Mouse (Mus musculus) liver, embryonic 13.5 days (tissue): ENCODE results near the gene Dxo. TPM values are rescaled to one million over a fixed set of nuclear protein-coding genes. Genes with fewer than 3 reads are reported as not detected.
"Not testable (repeated sequence)": the region's sequence is repeated elsewhere in the genome, so short reads cannot be mapped to it uniquely, and the experiment has no call there.

ENCODE experiments used
- ATAC-seq: fragments of 200-750 bp; cut with Nextera tagmentation; 2 replicates; pipeline ENCODE4 v1.8.0; 2017; ENCODE audit warnings: low read depth, mild to moderate bottlenecking, moderate number of reproducible peaks, moderate library complexity
- DNase-seq: peaks from one replicate; pipeline ENCODE4 v3.0.0; 2022
- H3K27ac ChIP-seq: fragments of 300-500 bp; sonication (generic); 2 replicates; pipeline ENCODE4 v1.5.1; 2015; ENCODE audit warnings: moderate library complexity, mild to moderate bottlenecking, inconsistent platforms
- H3K27me3 ChIP-seq: fragments of 300-500 bp; sonication (generic); 2 replicates; pipeline ENCODE4 v1.6.1; 2015; ENCODE audit warnings: mild to moderate bottlenecking, inconsistent platforms
- H3K36me3 ChIP-seq: fragments of 300-500 bp; sonication (generic); 2 replicates; pipeline ENCODE4 v1.6.1; 2015; ENCODE audit warnings: mild to moderate bottlenecking, inconsistent platforms
- H3K4me1 ChIP-seq: fragments of 300-500 bp; sonication (generic); replicated peaks from 2 replicates; pipeline ENCODE4 v1.6.1; 2015; ENCODE audit warnings: inconsistent platforms
- H3K4me2 ChIP-seq: fragments of 300-500 bp; sonication (generic); 2 replicates; pipeline ENCODE4 v1.6.1; 2015; ENCODE audit warnings: inconsistent platforms, mild to moderate bottlenecking, moderate library complexity
- H3K4me3 ChIP-seq: fragments of 300-500 bp; sonication (generic); replicated peaks from 2 replicates; pipeline ENCODE4 v1.5.1; 2015; ENCODE audit warnings: mild to moderate bottlenecking, inconsistent platforms
- H3K9ac ChIP-seq: fragments of 300-500 bp; sonication (generic); 2 replicates; pipeline ENCODE4 v1.6.1; 2015; ENCODE audit warnings: mild to moderate bottlenecking, inconsistent platforms
- H3K9me3 ChIP-seq: fragments of 300-500 bp; sonication (generic); replicated peaks from 2 replicates; pipeline ENCODE4 v1.6.1; 2016; ENCODE audit warnings: inconsistent platforms
- whole genome bisulfite sequencing: fragments of 180-500 bp; shearing (Covaris S2); methylation state at CpG from one replicate; pipeline ENCODE4 v1.1.7; 2015; ENCODE audit not compliant: insufficient replicate concordance; 5-methylcytosine and 5-hydroxymethylcytosine counted together
- polyA plus RNA-seq: library from polyadenylated mRNA; unstranded; fragments of >200 nt; fragmentation: Nextera tagmentation; extraction: Ambion mirVana; gene quantifications from 2 replicates; pipeline ENCODE4 v1.2.1, GENCODE M21; 2015

Dxo gene
- polyA plus RNA-seq, 1 experiment from 2014 or later: 30.9 TPM

DNA sequence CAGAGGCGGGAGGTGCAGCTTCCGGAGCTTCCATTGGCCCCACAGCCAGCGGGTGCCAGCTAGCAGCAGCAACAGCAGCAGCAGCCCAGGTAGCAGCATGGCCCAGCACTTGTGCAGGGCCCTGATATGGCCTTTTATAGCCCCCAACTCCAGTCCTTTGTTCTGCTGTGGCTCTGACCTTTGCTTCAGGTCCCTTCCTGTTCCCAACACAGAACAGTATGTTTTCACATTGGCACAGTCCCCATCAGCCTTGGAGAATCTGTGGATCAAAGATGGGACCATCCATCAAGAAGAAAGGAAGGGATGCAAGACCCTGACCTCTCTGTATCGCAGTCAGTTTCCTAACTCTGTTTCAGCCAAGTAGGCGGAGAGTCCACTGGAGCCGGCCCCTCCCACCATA, 32.5 kb upstream of the Dxo start, which contains the start of gene Cyp21a1:
Gene Cyp21a1 (minus strand): TSS at position 261 of the 400 bp plus-strand sequence.
- ATAC-seq: not testable (repeated sequence)

DNA sequence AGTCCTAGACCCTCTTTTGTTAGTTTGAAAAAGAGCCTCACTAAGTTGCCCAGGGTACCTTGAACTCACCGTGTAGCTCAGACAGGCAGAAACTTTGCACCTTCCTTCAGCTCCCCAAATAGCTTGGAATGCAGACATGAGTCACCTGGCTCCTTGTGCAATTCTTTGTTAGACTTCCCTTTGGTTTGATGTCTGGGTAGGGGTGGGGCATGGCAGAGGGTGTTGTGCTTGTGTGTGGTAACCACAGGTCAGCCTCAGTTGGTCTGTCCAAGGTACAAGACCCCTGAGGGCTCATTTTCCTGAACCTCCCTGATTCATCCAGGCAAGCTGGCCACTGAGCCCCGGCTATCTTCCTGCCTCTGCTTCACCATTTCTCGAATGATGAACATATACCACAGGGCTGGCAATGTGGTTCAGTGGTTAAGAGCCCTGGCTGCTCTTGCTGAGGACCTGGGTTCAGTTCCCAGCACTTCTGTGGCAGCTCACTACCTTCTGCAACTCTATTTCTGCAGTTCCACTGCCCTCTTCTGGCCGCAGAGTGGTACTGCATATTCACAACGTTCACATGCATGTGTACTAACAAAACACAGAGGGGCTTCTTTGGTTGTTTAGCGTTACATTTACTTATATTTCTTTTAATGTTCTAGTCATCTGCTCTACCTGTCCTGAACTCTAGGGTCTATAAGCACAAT, 31.8 kb upstream of the Dxo start:
- WGBS: 61% methylated on average over 6 of the region's 6 CpGs
- ATAC-seq (no peak), DNase-seq (no peak)

More for the DNA sequence above, 32.5 kb upstream of the Dxo start, which contains the start of gene Cyp21a1:
- not testable (repeated sequence) for H3K9me3 ChIP-seq, DNase-seq, H3K27ac ChIP-seq, H3K9ac ChIP-seq, H3K4me2 ChIP-seq, H3K4me3 ChIP-seq, H3K4me1 ChIP-seq, H3K36me3 ChIP-seq, H3K27me3 ChIP-seq
- WGBS: 78% methylated on average over 6 of the region's 6 CpGs

GRCm38 (mm10) chr17:34807176-34807575, 29.6 kb upstream of the Dxo start:
- DNase-seq (no peak), ATAC-seq (no peak)
- no peaks in the 10 kb centered on the region; the same call in 1 of the 2 replicates for H3K4me1 ChIP-seq
- no peak overlapping the region for H3K9ac ChIP-seq
- H3K36me3 ChIP-seq: no peaks in the 10 kb centered on the region
- no peak overlapping the region for H3K27ac ChIP-seq
- H3K9me3 ChIP-seq: peaks cover 6% of the 10 kb centered on the region; the same call in 1 of the 2 replicates
- H3K27me3 ChIP-seq: no peaks in the 10 kb centered on the region
- no peak overlapping the region for H3K4me3 ChIP-seq
- 41% methylated on average over 3 of the region's 3 CpGs for WGBS
- no peak overlapping the region for H3K4me2 ChIP-seq

More for the DNA sequence above, 31.8 kb upstream of the Dxo start:
- no peaks in the 10 kb centered on the region for H3K36me3 ChIP-seq
- no peak overlapping the region for H3K9ac ChIP-seq
- no peaks in the 10 kb centered on the region for H3K4me1 ChIP-seq
- no peaks in the 10 kb centered on the region for H3K27me3 ChIP-seq
- H3K9me3 ChIP-seq: peaks cover 6% of the 10 kb centered on the region; the same call in 1 of the 2 replicates
- H3K4me2 ChIP-seq: no peak overlapping the region
- no peak overlapping the region for H3K4me3 ChIP-seq
- no peak overlapping the region for H3K27ac ChIP-seq

DNA sequence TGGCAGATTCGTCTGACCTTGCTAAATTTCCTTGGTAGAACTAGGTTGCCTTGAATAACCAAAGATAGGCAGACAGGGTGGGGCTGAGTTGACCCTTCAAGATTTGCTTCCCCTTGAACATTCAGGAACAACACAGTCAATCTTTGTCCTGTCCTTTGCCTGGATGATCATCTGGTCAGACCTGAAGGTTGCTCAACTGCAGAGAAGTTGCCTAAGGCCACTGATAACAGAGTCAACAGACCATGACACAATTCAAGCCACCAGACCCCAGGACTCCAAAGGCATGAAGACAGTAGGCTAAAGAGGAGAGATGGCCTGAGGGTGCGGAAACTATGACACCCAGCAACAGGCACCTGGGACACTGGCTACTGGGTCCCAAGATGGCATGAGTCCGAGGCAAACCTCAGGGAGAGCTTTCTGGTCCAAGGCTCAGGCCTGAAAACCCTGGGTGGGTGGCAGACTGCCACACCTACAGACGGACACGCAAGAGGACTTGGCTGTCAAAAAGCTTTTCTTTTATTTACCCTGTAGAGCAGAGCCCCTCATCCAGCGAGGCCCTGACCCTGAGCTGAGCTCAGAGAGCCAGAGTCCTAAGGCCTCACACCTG, 28.1 kb upstream of the Dxo start:
- peak; percentile 53; the same call in 1 of the 2 replicates for ATAC-seq
- WGBS: 57% methylated on average over 6 of the region's 6 CpGs
- Histone ChIP-seq H3K36me3 (no peaks in the 10 kb centered on the region), H3K9me3 (peaks cover 6% of the 10 kb centered on the region; the same call in 1 of the 2 replicates), H3K4me1 (no peaks in the 10 kb centered on the region; the same call in 1 of the 2 replicates), H3K9ac (no peak overlapping the region), H3K4me3 (no peak overlapping the region), H3K27ac (peak overlapping the region; percentile 55; the same call in 1 of the 2 replicates), H3K27me3 (no peaks in the 10 kb centered on the region), H3K4me2 (no peak overlapping the region)
- DNase-seq: no peak

DNA sequence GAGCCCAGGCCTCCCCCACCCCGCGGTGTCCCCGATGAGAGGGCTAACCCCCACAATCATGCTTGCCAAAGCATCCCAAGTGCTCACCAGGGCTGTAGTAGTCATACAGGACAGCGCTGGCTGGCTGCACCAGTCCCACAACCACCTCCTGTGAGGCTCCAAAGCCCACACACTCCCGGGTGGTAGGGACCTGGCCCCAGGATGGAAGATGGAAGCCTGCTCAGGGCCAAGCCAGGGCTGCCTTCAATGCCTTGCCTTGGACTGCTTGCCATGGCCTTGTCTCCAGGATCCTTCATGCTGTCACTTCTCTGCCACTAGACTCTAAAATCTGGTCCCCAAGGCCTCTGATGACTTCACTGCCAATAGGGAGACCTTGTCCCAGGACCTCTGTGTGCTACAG, 26.4 kb upstream of the Dxo start:
- H3K4me1 ChIP-seq, H3K27ac ChIP-seq, H3K4me3 ChIP-seq, H3K27me3 ChIP-seq, H3K9me3 ChIP-seq, H3K9ac ChIP-seq, DNase-seq, H3K4me2 ChIP-seq, H3K36me3 ChIP-seq, ATAC-seq: not testable (repeated sequence)
- 63% methylated on average over 5 of the region's 5 CpGs for WGBS

- H3K9ac ChIP-seq, H3K4me2 ChIP-seq, H3K27me3 ChIP-seq, H3K27ac ChIP-seq, DNase-seq, H3K4me1 ChIP-seq, ATAC-seq, H3K36me3 ChIP-seq, H3K9me3 ChIP-seq, H3K4me3 ChIP-seq: not testable (repeated sequence)
- WGBS: 65% methylated on average over 8 of the region's 8 CpGs
Measured at GRCm38 (mm10) chr17:34810811-34811210, 26.0 kb upstream of the Dxo start.

GRCm38 (mm10) chr17:34811275-34811674, 25.5 kb upstream of the Dxo start:
- Histone ChIP-seq H3K36me3 (no peaks in the 10 kb centered on the region), H3K27ac (no peak overlapping the region), H3K27me3 (no peaks in the 10 kb centered on the region), H3K4me1 (no peaks in the 10 kb centered on the region; the same call in 1 of the 2 replicates), H3K9me3 (no peaks in the 10 kb centered on the region), H3K9ac (no peak overlapping the region), H3K4me3 (no peak overlapping the region), H3K4me2 (no peak overlapping the region)
- DNase-seq (no peak), ATAC-seq (no peak)
- WGBS: 61% methylated on average over 15 of the region's 15 CpGs

GRCm38 (mm10) chr17:34813747-34814146, 23.1 kb upstream of the Dxo start:
- WGBS: 46% methylated on average over 12 of the region's 12 CpGs
- not testable (repeated sequence) for ATAC-seq

GRCm38 (mm10) chr17:34814818-34815370, 21.9 kb upstream of the Dxo start:
- Histone ChIP-seq H3K4me3 (no peak overlapping the region), H3K9me3 (no peaks in the 10 kb centered on the region), H3K27me3 (no peaks in the 10 kb centered on the region), H3K4me1 (no peaks in the 10 kb centered on the region; the same call in 1 of the 2 replicates), H3K36me3 (no peaks in the 10 kb centered on the region), H3K27ac (no peak overlapping the region), H3K4me2 (no peak overlapping the region), H3K9ac (no peak overlapping the region)
- DNase-seq: no peak
- no peak for ATAC-seq
- 63% methylated on average over 7 of the region's 7 CpGs for WGBS

More at GRCm38 (mm10) chr17:34813747-34814146, 23.1 kb upstream of the Dxo start:
- not testable (repeated sequence) for H3K4me1 ChIP-seq, H3K4me2 ChIP-seq, H3K9me3 ChIP-seq, H3K4me3 ChIP-seq, H3K27ac ChIP-seq, H3K36me3 ChIP-seq, H3K27me3 ChIP-seq, H3K9ac ChIP-seq
- peak; percentile 19 for DNase-seq

DNA sequence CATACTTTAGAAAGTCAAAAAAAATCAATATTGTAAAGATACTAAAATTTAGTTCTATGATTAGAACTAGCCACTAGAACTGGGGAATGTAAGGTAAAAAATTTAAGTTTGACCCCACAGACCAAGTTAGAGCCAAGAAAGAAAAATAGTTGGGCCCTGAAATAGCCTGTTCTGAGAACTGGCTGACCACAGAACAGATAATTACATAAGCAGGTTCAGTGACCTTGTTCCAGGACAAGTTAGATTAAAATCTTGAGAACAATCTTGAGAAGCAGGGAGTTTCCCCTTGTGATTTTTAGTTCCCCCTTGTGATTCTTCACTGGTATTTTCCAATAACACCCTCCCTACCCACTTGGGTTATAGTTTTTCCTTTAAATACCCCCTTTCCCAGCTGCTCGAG, 6.0 kb upstream of the Dxo start:
- H3K9ac ChIP-seq, ATAC-seq, H3K9me3 ChIP-seq, H3K4me2 ChIP-seq, H3K4me3 ChIP-seq, H3K27me3 ChIP-seq, H3K4me1 ChIP-seq, DNase-seq, H3K27ac ChIP-seq: not testable (repeated sequence)
- H3K36me3 ChIP-seq: peaks cover 81% of the 10 kb centered on the region
- 66% methylated on average over 1 of the region's 1 CpGs for WGBS

GRCm38 (mm10) chr17:34836155-34836855, 514 bp upstream of the Dxo start:
- Histone ChIP-seq H3K9ac (peak overlapping the region; percentile 85), H3K27me3 (no peaks in the 10 kb centered on the region), H3K4me3 (peak overlapping the region; percentile 83), H3K4me1 (peaks cover 47% of the 10 kb centered on the region), H3K9me3 (no peaks in the 10 kb centered on the region), H3K27ac (peak overlapping the region; percentile 76), H3K4me2 (peak overlapping the region; percentile 99), H3K36me3 (peaks cover 59% of the 10 kb centered on the region)
- WGBS: 5% methylated on average over 48 of the region's 48 CpGs
- ATAC-seq (peak; percentile 80), DNase-seq (peak; percentile 81)
